ENCODE assay signal across 22 mouse cellular contexts in genomic region chr4:48461060-48461459, GRCm38 (mm10). TPM values are rescaled to one million over a fixed set of nuclear protein-coding genes. Genes with fewer than 3 reads are reported as not detected.
A peak's percentile ranks its signal among the peaks of the same experiment; 100 is the strongest.
DNase-seq lines count a peak whose midpoint lies in the region; ATAC-seq and TF ChIP-seq lines count a peak whose summit lies in the region.
"Had no signal": no experiment of that assay in that cellular context is flagged by ENCODE, and none has a peak within 500 bp of the region (broad histone marks: within the 10 kb centered on the region; RNA-seq: fewer than 3 reads in every experiment).

No protein-coding gene starts in this region.

- TF ChIP-seq EP300 in heart, adult 2 months (IDR thresholded peaks at IDR 0.05; ENCODE audit: insufficient read depth, low read depth, low read length) = no peak

- no peak for ATAC-seq in midbrain, embryonic 11.5 days (ENCODE audit: low FRiP score)
- ATAC-seq in midbrain, embryonic 16.5 days = no peak
- no peak for ATAC-seq in hindbrain, postnatal 0 days
- ATAC-seq: forebrain, embryonic 14.5 days; forebrain, embryonic 16.5 days had no signal

- H3K9me3 ChIP-seq in midbrain, embryonic 11.5 days (ENCODE audit: control insufficient read depth, low read length) = no peaks in the 10 kb centered on the region
- no peaks in the 10 kb centered on the region for H3K9me3 ChIP-seq in midbrain, embryonic 16.5 days (replicated peaks; ENCODE audit: control insufficient read depth, low read length, poor library complexity, severe bottlenecking)
- no peaks in the 10 kb centered on the region for H3K9me3 ChIP-seq in hindbrain, postnatal 0 days (ENCODE audit: low read length)
- H3K9me3 ChIP-seq: embryonic facial prominence, embryonic 13.5 days; embryonic facial prominence, embryonic 15.5 days; forebrain, embryonic 10.5 days; forebrain, embryonic 12.5 days had no signal

- WGBS in midbrain, embryonic 11.5 days = 94% methylated on average over 1 of the region's 1 CpGs
- WGBS in midbrain, embryonic 16.5 days = 90% methylated on average over 1 of the region's 1 CpGs
- 66% methylated on average over 1 of the region's 1 CpGs for WGBS in hindbrain, postnatal 0 days
- WGBS in heart, adult 2 months = 67% methylated on average over 1 of the region's 1 CpGs

- peak; percentile 57 for DNase-seq in midbrain, embryonic 11.5 days (ENCODE audit: low spot score, missing footprints)
- peak; percentile 15 for DNase-seq in brain, adult 2 months (ENCODE audit: low read depth, low spot score)
- DNase-seq in hindbrain, postnatal 0 days (ENCODE audit: low spot score) = no peak
- no peak for DNase-seq in heart, adult 2 months
- DNase-seq: adrenal gland, adult 8-10 months; adrenal gland, postnatal 14 days; adrenal gland, postnatal 36 days; cerebellum, adult 11 months; cerebellum, adult 18-20 months; cerebellum, adult 8-10 months; cerebellum, adult 9-11 months; cerebellum, postnatal 14 days; cerebellum, postnatal 36 days; embryo, embryonic 11 days had no signal

- no peaks in the 10 kb centered on the region for H3K4me1 ChIP-seq in midbrain, embryonic 11.5 days (ENCODE audit: control insufficient read depth, insufficient read depth, low read length)
- H3K4me1 ChIP-seq in midbrain, embryonic 16.5 days (ENCODE audit: control insufficient read depth, insufficient read depth, low read length) = no peaks in the 10 kb centered on the region
- H3K4me1 ChIP-seq in hindbrain, postnatal 0 days (ENCODE audit: insufficient read depth, low read length) = no peaks in the 10 kb centered on the region
- H3K4me1 ChIP-seq in heart, adult 2 months (ENCODE audit: control insufficient read depth, insufficient read depth, low read length) = no peaks in the 10 kb centered on the region; the same call in 1 of the 2 replicates
- H3K4me1 ChIP-seq: embryonic facial prominence, embryonic 13.5 days; embryonic facial prominence, embryonic 15.5 days; forebrain, embryonic 10.5 days; forebrain, embryonic 12.5 days had no signal

- no peak overlapping the region for H3K4me2 ChIP-seq in midbrain, embryonic 11.5 days
- no peak overlapping the region for H3K4me2 ChIP-seq in midbrain, embryonic 16.5 days (ENCODE audit: low read length)
- no peak overlapping the region for H3K4me2 ChIP-seq in hindbrain, postnatal 0 days (ENCODE audit: low read depth, low read length)
- H3K4me2 ChIP-seq: embryonic facial prominence, embryonic 13.5 days; embryonic facial prominence, embryonic 15.5 days; forebrain, embryonic 12.5 days had no signal

- H3K27ac ChIP-seq in midbrain, embryonic 11.5 days (ENCODE audit: low read depth, low read length) = no peak overlapping the region
- H3K27ac ChIP-seq in midbrain, embryonic 16.5 days (ENCODE audit: low read length) = no peak overlapping the region
- H3K27ac ChIP-seq in hindbrain, postnatal 0 days = no peak overlapping the region
- H3K27ac ChIP-seq in heart, adult 2 months = no peak overlapping the region
- H3K27ac ChIP-seq: embryonic facial prominence, embryonic 13.5 days; embryonic facial prominence, embryonic 15.5 days; forebrain, embryonic 10.5 days; forebrain, embryonic 12.5 days had no signal

- no peaks in the 10 kb centered on the region for H3K79me2 ChIP-seq in heart, adult 2 months (replicated peaks; ENCODE audit: control insufficient read depth, insufficient read depth, low read length)

- H3K36me3 ChIP-seq in midbrain, embryonic 11.5 days (ENCODE audit: control insufficient read depth, insufficient read depth, low read length) = peaks cover 11% of the 10 kb centered on the region
- peaks cover 8% of the 10 kb centered on the region for H3K36me3 ChIP-seq in midbrain, embryonic 16.5 days (ENCODE audit: control insufficient read depth, insufficient read depth, low read length)
- H3K36me3 ChIP-seq in hindbrain, postnatal 0 days (ENCODE audit: insufficient read depth, low read length) = peaks cover 28% of the 10 kb centered on the region
- H3K36me3 ChIP-seq in heart, adult 2 months (ENCODE audit: control insufficient read depth, insufficient read depth, low read length) = no peaks in the 10 kb centered on the region; the same call in 1 of the 2 replicates

- no peak for TF ChIP-seq CTCF in hindbrain, postnatal 0 days (IDR thresholded peaks at IDR 0.05; ENCODE audit: low read depth)
- no peak for TF ChIP-seq CTCF in heart, adult 2 months (IDR thresholded peaks at IDR 0.05)

- intact Hi-C loops in heart, adult 2 months (cut with DNase I) = no loop called here

- no peak overlapping the region for H3K4me3 ChIP-seq in midbrain, embryonic 11.5 days (ENCODE audit: low read depth, low read length)
- H3K4me3 ChIP-seq in midbrain, embryonic 16.5 days (ENCODE audit: low read depth, low read length) = no peak overlapping the region
- no peak overlapping the region for H3K4me3 ChIP-seq in hindbrain, postnatal 0 days (ENCODE audit: low read length)
- no peak overlapping the region for H3K4me3 ChIP-seq in heart, adult 2 months
- H3K4me3 ChIP-seq: embryonic facial prominence, embryonic 13.5 days; embryonic facial prominence, embryonic 15.5 days; erythroblast, embryonic 14.5 days; forebrain, embryonic 10.5 days; forebrain, embryonic 12.5 days had no signal

- no peak overlapping the region for H3K9ac ChIP-seq in midbrain, embryonic 11.5 days (ENCODE audit: low read length)
- H3K9ac ChIP-seq in midbrain, embryonic 16.5 days (ENCODE audit: low read depth, low read length) = no peak overlapping the region
- H3K9ac ChIP-seq in hindbrain, postnatal 0 days (replicated peaks; ENCODE audit: low read length) = no peak overlapping the region
- H3K9ac ChIP-seq in heart, adult 2 months (ENCODE audit: low read depth, low read length) = no peak overlapping the region
- H3K9ac ChIP-seq: embryonic facial prominence, embryonic 13.5 days; embryonic facial prominence, embryonic 15.5 days; forebrain, embryonic 12.5 days had no signal

- no peak for TF ChIP-seq POLR2A in heart, adult 2 months (IDR thresholded peaks at IDR 0.05; ENCODE audit: insufficient read depth, low read depth, low read length)

- no peaks in the 10 kb centered on the region for H3K27me3 ChIP-seq in midbrain, embryonic 11.5 days (ENCODE audit: control insufficient read depth, insufficient read depth, low read length)
- H3K27me3 ChIP-seq in midbrain, embryonic 16.5 days (ENCODE audit: control insufficient read depth, insufficient read depth, low read depth, low read length) = no peaks in the 10 kb centered on the region
- H3K27me3 ChIP-seq in hindbrain, postnatal 0 days (ENCODE audit: insufficient read depth, low read length) = no peaks in the 10 kb centered on the region
- H3K27me3 ChIP-seq in heart, adult 2 months (ENCODE audit: control insufficient read depth, insufficient read depth, low read length) = no peaks in the 10 kb centered on the region
- H3K27me3 ChIP-seq: embryonic facial prominence, embryonic 13.5 days; embryonic facial prominence, embryonic 15.5 days; forebrain, embryonic 12.5 days had no signal

RNA-seq across cellular contexts. Expression of gene Tex10, which starts 12.2 kb away (rescaled TPM):
- polyA plus RNA-seq in midbrain, embryonic 11.5 days (2014; fragmentation: Nextera tagmentation; extraction: Ambion mirVana) = 73.5 and 80.6 TPM in 2 replicates
- 37.6 and 41.2 TPM in 2 replicates for polyA plus RNA-seq in midbrain, embryonic 16.5 days (2015; fragmentation: Nextera tagmentation; extraction: Ambion mirVana)
- total RNA-seq in hindbrain, postnatal 0 days (2014; rRNA removed) = 21.5 and 24.2 TPM in 2 replicates
- 19.7 and 21.6 TPM in 2 replicates for polyA plus RNA-seq in hindbrain, postnatal 0 days (2015; fragmentation: Nextera tagmentation; extraction: Ambion mirVana)
- total RNA-seq in heart, adult 2 months (2021) = 1 to 10 TPM; 7.9 to 9.0 TPM
- polyA plus RNA-seq in heart, adult 2 months (2012; rRNA removed) = 8.0 and 12.0 TPM in 2 replicates

Comparison
In these comparisons a context has a peak if more than half of its experiments do, and no peak if none do; other contexts are left out.
1. DNase-seq: peak in midbrain, embryonic 11.5 days (single experiment) and brain, adult 2 months (single experiment); none in hindbrain, postnatal 0 days (single experiment) and heart, adult 2 months (0 of 2).